Mouse (Mus musculus): ENCODE measurements around the gene Inpp1. TPM values are rescaled to one million over a fixed set of nuclear protein-coding genes. Genes with fewer than 3 reads are reported as not detected.

Inpp1 gene
- 8.8 TPM for polyA plus RNA-seq (2015; fragmentation: Illumina TruSeq; extraction: RNeasy Lipid Tissue Mini Kit (QIAGEN cat#74804); ENCODE audit: insufficient read depth, low read depth, low replicate concordance)

DNA sequence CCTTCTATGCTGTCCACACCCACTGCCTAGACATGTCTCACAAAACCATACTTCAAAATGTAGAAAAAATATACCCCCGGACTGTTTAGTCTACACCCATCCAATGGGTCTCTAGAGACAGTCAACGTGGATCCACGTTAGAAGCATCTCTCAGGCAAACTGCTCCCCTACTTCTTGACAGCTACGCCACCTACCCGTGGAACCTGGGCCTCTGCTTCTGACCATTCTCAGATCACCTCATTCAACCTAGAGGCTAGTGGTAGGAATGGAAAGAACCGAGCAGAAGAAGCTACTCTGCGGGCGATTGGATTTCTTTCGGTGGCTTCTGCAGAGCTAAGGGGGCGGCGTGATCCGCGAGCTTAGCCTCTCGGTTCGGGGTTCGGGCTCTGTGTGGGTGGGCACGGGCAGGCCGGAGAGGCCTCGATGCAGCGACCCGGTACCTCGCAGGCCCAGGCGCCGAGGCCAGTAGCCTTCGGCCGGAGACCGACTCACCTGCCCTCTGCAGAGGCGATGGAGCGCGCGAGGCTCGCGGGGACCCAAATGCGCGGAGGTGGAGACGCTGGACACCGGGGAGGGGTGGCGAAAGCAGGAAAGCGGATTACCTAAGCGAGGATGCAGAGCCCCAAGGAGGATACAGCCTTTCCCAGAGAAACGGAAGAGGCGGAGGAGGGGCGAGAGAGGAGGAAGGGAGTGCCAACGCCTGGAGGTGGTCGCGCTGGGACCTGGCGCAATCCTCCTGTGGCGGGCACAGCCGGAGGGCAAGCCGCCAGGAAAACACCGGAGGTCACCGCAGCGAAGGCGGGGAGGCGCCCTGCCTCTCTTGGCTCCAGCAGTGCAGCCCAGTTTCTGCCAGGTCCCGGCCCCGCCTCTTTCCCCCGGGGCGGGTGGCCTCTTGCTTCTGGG lies at the start of gene Inpp1:
Gene Inpp1, minus strand, starts transcription at position 779 of the 903 bp plus-strand sequence.

DNA sequence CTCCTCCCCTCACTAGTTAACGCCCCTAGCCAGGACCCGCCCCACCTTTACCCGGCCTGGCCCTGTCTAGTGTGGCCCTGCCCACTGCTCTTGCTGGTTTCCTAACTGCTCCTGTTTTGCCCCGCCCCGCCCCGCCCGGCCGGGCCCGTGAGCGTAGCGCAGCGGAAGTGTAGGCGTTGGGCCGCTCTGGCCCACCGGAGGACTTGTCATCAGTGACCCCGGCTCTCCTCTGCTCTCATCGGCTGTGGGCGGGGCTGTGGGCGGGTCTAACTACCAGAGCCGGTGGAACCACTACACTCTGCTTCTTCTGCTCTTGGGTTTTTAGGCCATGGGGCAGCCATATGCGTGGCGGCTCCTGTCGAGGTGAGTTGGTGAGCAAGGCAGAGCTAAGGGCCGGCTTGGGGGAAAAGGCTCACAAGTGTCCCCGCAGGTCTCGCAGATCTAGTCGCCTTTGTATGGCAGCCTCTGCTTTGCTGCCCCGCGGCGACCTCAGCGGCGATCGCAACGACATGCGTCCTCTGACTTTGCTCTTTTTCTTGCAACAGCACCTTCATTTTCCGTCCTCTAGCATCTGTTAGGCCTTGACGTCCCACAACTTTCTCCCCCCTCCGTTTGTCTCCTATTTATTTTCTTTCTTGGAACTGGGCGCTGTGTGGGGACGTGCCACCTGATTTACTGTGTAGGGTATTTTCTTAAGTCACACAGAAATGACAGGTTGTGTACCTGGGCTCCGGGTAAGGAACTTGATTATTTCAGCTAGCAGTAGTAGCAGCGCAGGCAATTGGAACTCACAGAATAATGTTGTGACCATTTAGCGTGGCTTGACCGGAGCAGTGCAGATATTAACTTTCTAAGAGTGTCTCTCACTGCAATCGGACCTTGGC lies 27.5 kb upstream of the Inpp1 start, which contains the start of gene Hibch:
Gene Hibch, plus strand, starts transcription at position 148 of the 884 bp plus-strand sequence.

Other genes starting within 250 kb of the Inpp1 start
- 0.74 TPM for gene Nemp2, start 187.0 kb downstream of the Inpp1 start, polyA plus RNA-seq (2015; fragmentation: Illumina TruSeq; extraction: RNeasy Lipid Tissue Mini Kit (QIAGEN cat#74804); ENCODE audit: insufficient read depth, low read depth, low replicate concordance)
- gene Mfsd6, start 90.2 kb downstream of the Inpp1 start, polyA plus RNA-seq (2015; fragmentation: Illumina TruSeq; extraction: RNeasy Lipid Tissue Mini Kit (QIAGEN cat#74804); ENCODE audit: insufficient read depth, low read depth, low replicate concordance), result 6.6 TPM
- gene Hibch, start 27.2 kb upstream of the Inpp1 start, polyA plus RNA-seq (2015; fragmentation: Illumina TruSeq; extraction: RNeasy Lipid Tissue Mini Kit (QIAGEN cat#74804); ENCODE audit: insufficient read depth, low read depth, low replicate concordance), result 10.7 TPM
- 6.6 TPM for gene 1700019D03Rik, start 202.5 kb upstream of the Inpp1 start, polyA plus RNA-seq (2015; fragmentation: Illumina TruSeq; extraction: RNeasy Lipid Tissue Mini Kit (QIAGEN cat#74804); ENCODE audit: insufficient read depth, low read depth, low replicate concordance)
- gene Mstn, start 244.0 kb upstream of the Inpp1 start, polyA plus RNA-seq (2015; fragmentation: Illumina TruSeq; extraction: RNeasy Lipid Tissue Mini Kit (QIAGEN cat#74804); ENCODE audit: insufficient read depth, low read depth, low replicate concordance), result not detected